Mouse (Mus musculus) stomach, postnatal 0 days (tissue): ENCODE results near the gene Rxfp3. TPM values are rescaled to one million over a fixed set of nuclear protein-coding genes. Genes with fewer than 3 reads are reported as not detected.
"Not testable (repeated sequence)": the region's sequence is repeated elsewhere in the genome, so short reads cannot be mapped to it uniquely, and the experiment has no call there.

Experiments used
- ATAC-seq: fragments of 200-750 bp; cut with Nextera tagmentation; 2 replicates; pipeline ENCODE4 v1.8.0; 2017; ENCODE audit not compliant: low FRiP score, low TSS enrichment
- DNase-seq: peaks from one replicate; pipeline ENCODE4 v3.0.0-alpha.2; 2016; ENCODE audit warnings: low spot score
- H3K27ac ChIP-seq: fragments of 300-500 bp; sonication (generic); replicated peaks from 2 replicates; pipeline ENCODE4 v1.5.1; 2014; ENCODE audit warnings: mild to moderate bottlenecking, control low read depth
- H3K27me3 ChIP-seq: fragments of 300-500 bp; sonication (generic); 2 replicates; pipeline ENCODE4 v1.6.1; 2014; ENCODE audit warnings: low read length; ENCODE audit not compliant: control insufficient read depth, insufficient read depth
- H3K36me3 ChIP-seq: fragments of 300-500 bp; sonication (generic); 2 replicates; pipeline ENCODE4 v1.6.1; 2014; ENCODE audit warnings: low read length, mixed read lengths; ENCODE audit not compliant: control insufficient read depth, insufficient read depth
- H3K4me1 ChIP-seq: fragments of 300-500 bp; sonication (generic); replicated peaks from 2 replicates; pipeline ENCODE4 v1.6.1; 2014; ENCODE audit warnings: antibody characterized with exemption; ENCODE audit not compliant: control insufficient read depth, insufficient read depth
- H3K4me2 ChIP-seq: fragments of 300-500 bp; sonication (generic); replicated peaks from 2 replicates; pipeline ENCODE4 v1.6.1; 2014; ENCODE audit warnings: low read depth, mild to moderate bottlenecking, control low read depth, moderate library complexity
- H3K4me3 ChIP-seq: fragments of 300-500 bp; sonication (generic); 2 replicates; pipeline ENCODE4 v1.5.1; 2014; ENCODE audit warnings: low read depth, low read length, control low read depth
- H3K9ac ChIP-seq: fragments of 300-500 bp; sonication (generic); 2 replicates; pipeline ENCODE4 v1.6.1; 2014; ENCODE audit warnings: mild to moderate bottlenecking, low read length, control low read depth, mixed read lengths
- H3K9me3 ChIP-seq: fragments of 300-500 bp; sonication (generic); 2 replicates; pipeline ENCODE4 v1.6.1; 2016; ENCODE audit warnings: low read length; ENCODE audit not compliant: control insufficient read depth
- CTCF ChIP-seq: IDR thresholded peaks from 2 replicates; pipeline ENCODE4 v1.5.1; 2016; ENCODE audit warnings: antibody characterized with exemption, low read depth, mild to moderate bottlenecking, moderate library complexity
- EP300 ChIP-seq: optimal IDR thresholded peaks from 2 replicates; pipeline ENCODE3; 2016; ENCODE audit warnings: antibody characterized with exemption
- WGBS: fragments of 180-500 bp; shearing (Covaris S2); extraction: QIAGEN DNeasy Blood & Tissue Kit; methylation state at CpG from one replicate; pipeline ENCODE4 v1.1.7; 2014; 5-methylcytosine and 5-hydroxymethylcytosine counted together
- polyA plus RNA-seq: library from polyadenylated mRNA; unstranded; fragments of >200 nt; fragmentation: Nextera tagmentation; extraction: Ambion mirVana; gene quantifications from 2 replicates; pipeline ENCODE4 v1.2.1, GENCODE M21; 2015

The Rxfp3 gene
- polyA plus RNA-seq, 1 experiment from 2014 or later, result 0.04 TPM

- no peak for DNase-seq
- TF ChIP-seq CTCF, result no peak
- no peak for TF ChIP-seq EP300
- no peaks in the 10 kb centered on the region for H3K9me3 ChIP-seq
- no peak within 1 kb of the TSS for H3K9ac ChIP-seq
- H3K4me2 ChIP-seq, result no peak within 1 kb of the TSS
- ATAC-seq, result no peak
- 0 out of 2 replicates have a peak, but pooled peaks cover 2% of the 10 kb centered on the region for H3K36me3 ChIP-seq
- H3K4me3 ChIP-seq, result no peak within 1 kb of the TSS
- H3K4me1 ChIP-seq, result no peaks in the 10 kb centered on the region
- no peaks in the 10 kb centered on the region for H3K27me3 ChIP-seq
- WGBS, result 61% methylated on average over 7 of the region's 7 CpGs
- H3K27ac ChIP-seq, result no peak within 1 kb of the TSS
Observed at GRCm38 (mm10) chr15:11000421-11000820, 37.4 kb downstream of the Rxfp3 start, which contains the start of gene Slc45a2. Slc45a2 (plus strand) TSS chr15:11000721.

DNA sequence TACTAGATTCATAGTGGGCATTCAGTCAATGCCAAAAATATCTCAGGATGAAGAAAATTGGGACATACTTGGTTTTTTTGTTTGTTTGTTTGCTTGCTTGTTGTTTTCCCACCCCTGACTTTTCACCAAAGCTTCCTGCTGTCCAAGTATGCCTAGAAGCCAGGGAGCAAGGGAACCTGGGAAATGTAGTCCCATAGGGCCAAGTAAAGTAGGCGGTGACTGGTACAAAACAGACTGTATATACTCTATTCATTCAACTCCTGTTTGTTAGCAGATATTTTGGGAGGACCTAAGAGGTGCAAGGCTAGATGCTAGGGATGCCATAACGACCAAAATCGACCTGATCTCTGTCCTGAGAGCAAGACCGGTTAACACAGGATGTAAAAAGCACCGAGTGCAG lies 38.0 kb downstream of the Rxfp3 start:
- DNase-seq (no peak), ATAC-seq (no peak)
- TF ChIP-seq EP300 (no peak), CTCF (no peak)

GRCm38 (mm10) chr15:10991566-10991965 lies 46.2 kb downstream of the Rxfp3 start:
- 0 out of 2 replicates have a peak, but pooled peaks cover 4% of the 10 kb centered on the region for H3K36me3 ChIP-seq
- TF ChIP-seq EP300 (no peak), CTCF (peak; percentile 47)
- no peak overlapping the region for H3K9ac ChIP-seq
- no peaks in the 10 kb centered on the region for H3K9me3 ChIP-seq
- H3K4me3 ChIP-seq, result no peak overlapping the region
- DNase-seq (no peak), ATAC-seq (no peak)
- 60% methylated on average over 1 of the region's 1 CpGs for WGBS
- H3K27ac ChIP-seq, result no peak overlapping the region
- no peak overlapping the region for H3K4me2 ChIP-seq
- H3K4me1 ChIP-seq, result no peaks in the 10 kb centered on the region
- H3K27me3 ChIP-seq, result no peaks in the 10 kb centered on the region

More for the DNA sequence above, 38.0 kb downstream of the Rxfp3 start:
- H3K27me3 ChIP-seq, result no peaks in the 10 kb centered on the region
- no peak overlapping the region for H3K4me2 ChIP-seq
- H3K36me3 ChIP-seq, result 0 out of 2 replicates have a peak, but pooled peaks cover 2% of the 10 kb centered on the region
- no peaks in the 10 kb centered on the region for H3K9me3 ChIP-seq
- WGBS, result 56% methylated on average over 5 of the region's 5 CpGs
- H3K4me3 ChIP-seq, result no peak overlapping the region
- H3K27ac ChIP-seq, result no peak overlapping the region
- H3K9ac ChIP-seq, result no peak overlapping the region
- no peaks in the 10 kb centered on the region for H3K4me1 ChIP-seq

DNA sequence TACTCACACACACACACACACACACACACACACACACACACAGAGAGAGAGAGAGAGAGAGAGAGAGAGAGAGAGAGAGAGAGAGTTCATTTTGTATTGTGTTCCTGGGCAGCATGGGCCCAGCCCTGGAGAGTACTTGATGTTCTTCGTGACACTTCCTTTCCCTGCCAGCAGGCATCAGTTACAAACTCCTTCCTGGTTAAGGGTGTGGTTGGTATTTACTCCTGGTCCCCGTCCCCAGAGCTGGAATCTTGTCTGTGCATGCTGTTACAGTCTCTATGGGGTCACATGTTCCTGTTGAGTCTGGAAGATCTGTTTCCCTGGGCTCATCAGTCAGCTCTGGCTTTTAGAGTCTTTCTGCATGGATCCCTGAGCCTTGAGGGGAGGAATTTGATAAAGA lies 47.4 kb downstream of the Rxfp3 start:
- ATAC-seq, result no peak

GRCm38 (mm10) chr15:10986477-10986876 lies 51.3 kb downstream of the Rxfp3 start:
- ATAC-seq, H3K4me1 ChIP-seq, H3K27me3 ChIP-seq, H3K9me3 ChIP-seq, H3K27ac ChIP-seq, H3K9ac ChIP-seq, H3K36me3 ChIP-seq, H3K4me2 ChIP-seq, H3K4me3 ChIP-seq, DNase-seq: not testable (repeated sequence)
- WGBS, result 79% methylated on average over 2 of the region's 2 CpGs

More for the DNA sequence above, 47.4 kb downstream of the Rxfp3 start:
- no peak overlapping the region for H3K4me3 ChIP-seq
- no peaks in the 10 kb centered on the region for H3K9me3 ChIP-seq
- no peak overlapping the region for H3K9ac ChIP-seq
- TF ChIP-seq EP300, result no peak
- 0 out of 2 replicates have a peak, but pooled peaks have one; percentile 7 for TF ChIP-seq CTCF
- no peak overlapping the region for H3K27ac ChIP-seq
- 0 out of 2 replicates have a peak, but pooled peaks cover 4% of the 10 kb centered on the region for H3K36me3 ChIP-seq
- no peaks in the 10 kb centered on the region for H3K4me1 ChIP-seq
- 31% methylated on average over 2 of the region's 2 CpGs for WGBS
- H3K27me3 ChIP-seq, result no peaks in the 10 kb centered on the region
- DNase-seq, result no peak
- H3K4me2 ChIP-seq, result no peak overlapping the region

GRCm38 (mm10) chr15:10985756-10986155 lies 52.0 kb downstream of the Rxfp3 start:
- peak; percentile 20 for DNase-seq
- H3K4me1 ChIP-seq, result 0 out of 2 replicates have a peak, but pooled peaks cover 2% of the 10 kb centered on the region
- TF ChIP-seq EP300 (no peak), CTCF (no peak)
- no peak overlapping the region for H3K9ac ChIP-seq
- no peak overlapping the region for H3K27ac ChIP-seq
- ATAC-seq, result no peak
- no peak overlapping the region for H3K4me2 ChIP-seq
- 72% methylated on average over 6 of the region's 6 CpGs for WGBS
- H3K36me3 ChIP-seq, result 0 out of 2 replicates have a peak, but pooled peaks cover 4% of the 10 kb centered on the region
- H3K4me3 ChIP-seq, result no peak overlapping the region
- H3K27me3 ChIP-seq, result no peaks in the 10 kb centered on the region
- no peaks in the 10 kb centered on the region for H3K9me3 ChIP-seq

Other genes with a start within 250 kb of the Rxfp3 start
- gene C1qtnf3, start 85.7 kb downstream of the Rxfp3 start, polyA plus RNA-seq, result 16.8 and 22.2 TPM in 2 replicates
- gene Amacr, start 56.2 kb downstream of the Rxfp3 start, polyA plus RNA-seq, result 12.3 and 12.9 TPM in 2 replicates
- gene Slc45a2, start 37.3 kb downstream of the Rxfp3 start, polyA plus RNA-seq, result 0.04 TPM in 1 of 2 replicates, not detected in the other
- 0.62 and 1.0 TPM in 2 replicates for gene Adamts12, start 26.8 kb upstream of the Rxfp3 start, polyA plus RNA-seq